Mouse (Mus musculus): Measurements from ENCODE around the gene Lime1. TPM values are rescaled to one million over a fixed set of nuclear protein-coding genes. Genes with fewer than 3 reads are reported as not detected.

Gene Lime1
- polyA plus RNA-seq, 1 experiment from 2014 or later, result 20.9 TPM

DNA sequence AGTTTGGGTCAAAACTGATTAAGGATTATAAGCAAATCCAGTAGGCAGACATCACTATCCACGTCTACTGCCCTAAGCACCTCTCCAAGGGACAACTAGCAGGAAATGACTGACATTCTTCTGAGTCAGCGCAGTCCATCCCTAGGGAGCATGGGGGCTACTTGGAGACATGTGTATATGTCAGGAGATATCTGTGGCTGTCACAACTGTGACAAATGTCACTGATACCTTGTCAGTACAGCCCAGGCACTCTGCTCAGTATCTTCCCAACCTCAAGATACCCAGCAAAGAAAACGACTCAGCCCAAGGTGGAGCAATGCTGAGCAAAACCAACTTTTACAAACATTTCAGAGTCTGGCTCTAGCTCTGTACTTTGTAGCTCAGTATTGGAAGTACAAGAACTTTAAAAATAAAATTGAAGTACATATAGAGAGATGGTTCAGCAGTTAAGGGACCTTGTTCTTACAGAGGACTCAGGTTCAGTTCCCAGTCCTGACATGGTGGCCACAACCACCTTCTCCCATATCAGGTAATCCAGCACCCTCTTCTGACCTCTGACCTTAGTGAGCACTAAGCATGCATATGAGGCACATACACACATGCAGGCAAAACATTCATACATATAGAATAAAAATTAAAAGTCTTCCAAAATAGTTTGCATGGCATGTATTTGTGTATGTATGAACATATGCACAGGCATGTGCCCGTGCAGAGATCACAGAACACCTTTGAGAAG is 41.2 kb downstream of the Lime1 start:
- no peaks in the 10 kb centered on the region for H3K9me3 ChIP-seq (ENCODE audit: control insufficient read depth, low read length)
- H3K4me1 ChIP-seq (replicated peaks; ENCODE audit: control insufficient read depth, insufficient read depth, low read length), result no peaks in the 10 kb centered on the region
- no peaks in the 10 kb centered on the region; the same call in 1 of the 2 replicates for H3K36me3 ChIP-seq (ENCODE audit: control insufficient read depth, insufficient read depth, low read length)
- no peak overlapping the region for H3K4me2 ChIP-seq (replicated peaks; ENCODE audit: low read depth, low read length)
- no peak overlapping the region for H3K9ac ChIP-seq (ENCODE audit: low read depth, low read length)
- H3K27ac ChIP-seq (ENCODE audit: low read depth, low read length), result no peak overlapping the region
- H3K4me3 ChIP-seq (ENCODE audit: low read depth, low read length), result no peak overlapping the region
- ATAC-seq (ENCODE audit: low FRiP score) (no peak), DNase-seq (ENCODE audit: low spot score) (no peak)
- WGBS, result 69% methylated on average over 4 of the region's 4 CpGs
- H3K27me3 ChIP-seq (ENCODE audit: control insufficient read depth, insufficient read depth, low read length), result no peaks in the 10 kb centered on the region

GRCm38 (mm10) chr2:181423834-181424233 is 44.0 kb downstream of the Lime1 start:
- H3K9me3 ChIP-seq (ENCODE audit: control insufficient read depth, low read length), result no peaks in the 10 kb centered on the region
- H3K36me3 ChIP-seq (ENCODE audit: control insufficient read depth, insufficient read depth, low read length), result no peaks in the 10 kb centered on the region; the same call in 1 of the 2 replicates
- H3K27me3 ChIP-seq (ENCODE audit: control insufficient read depth, insufficient read depth, low read length), result no peaks in the 10 kb centered on the region
- no peak overlapping the region for H3K9ac ChIP-seq (ENCODE audit: low read depth, low read length)
- no peak overlapping the region for H3K27ac ChIP-seq (ENCODE audit: low read depth, low read length)
- DNase-seq (ENCODE audit: low spot score), result no peak
- H3K4me3 ChIP-seq (ENCODE audit: low read depth, low read length), result no peak overlapping the region
- 95% methylated on average over 9 of the region's 9 CpGs for WGBS
- no peak for ATAC-seq (ENCODE audit: low FRiP score)
- H3K4me1 ChIP-seq (replicated peaks; ENCODE audit: control insufficient read depth, insufficient read depth, low read length), result no peaks in the 10 kb centered on the region
- H3K4me2 ChIP-seq (replicated peaks; ENCODE audit: low read depth, low read length), result no peak overlapping the region

Other genes starting within 250 kb of the Lime1 start
- 16.3 and 18.9 TPM in 2 replicates for gene Kcnq2, start 244.8 kb upstream of the Lime1 start, polyA plus RNA-seq (2014; fragmentation: Nextera tagmentation; extraction: Ambion mirVana)
- gene Eef1a2, start 223.1 kb upstream of the Lime1 start, polyA plus RNA-seq (2014; fragmentation: Nextera tagmentation; extraction: Ambion mirVana), result 1.3 and 1.5 TPM in 2 replicates
- gene Ppdpf, start 192.8 kb upstream of the Lime1 start, polyA plus RNA-seq (2014; fragmentation: Nextera tagmentation; extraction: Ambion mirVana), result 393 and 410 TPM in 2 replicates
- gene Ptk6, start 177.3 kb upstream of the Lime1 start, polyA plus RNA-seq (2014; fragmentation: Nextera tagmentation; extraction: Ambion mirVana), result not detected in 2 replicates
- gene Srms, start 166.9 kb upstream of the Lime1 start, polyA plus RNA-seq (2014; fragmentation: Nextera tagmentation; extraction: Ambion mirVana), result 0.15 and 0.22 TPM in 2 replicates
- 0.29 TPM in 1 of 2 replicates, not detected in the other for gene Fndc11, start 160.1 kb upstream of the Lime1 start, polyA plus RNA-seq (2014; fragmentation: Nextera tagmentation; extraction: Ambion mirVana)
- gene Helz2, start 138.1 kb upstream of the Lime1 start, polyA plus RNA-seq (2014; fragmentation: Nextera tagmentation; extraction: Ambion mirVana), result 0.48 and 0.57 TPM in 2 replicates
- gene Gmeb2, start 92.0 kb upstream of the Lime1 start, polyA plus RNA-seq (2014; fragmentation: Nextera tagmentation; extraction: Ambion mirVana), result 17.9 and 19.7 TPM in 2 replicates
- gene Stmn3, start 65.6 kb upstream of the Lime1 start, polyA plus RNA-seq (2014; fragmentation: Nextera tagmentation; extraction: Ambion mirVana), result 426 and 432 TPM in 2 replicates
- 41.6 and 45.6 TPM in 2 replicates for gene Rtel1, start 60.3 kb upstream of the Lime1 start, polyA plus RNA-seq (2014; fragmentation: Nextera tagmentation; extraction: Ambion mirVana)
- 33.4 and 38.1 TPM in 2 replicates for gene Zgpat, start 15.2 kb upstream of the Lime1 start, polyA plus RNA-seq (2014; fragmentation: Nextera tagmentation; extraction: Ambion mirVana)
- 51.6 and 55.2 TPM in 2 replicates for gene Arfrp1, start 14.7 kb upstream of the Lime1 start, polyA plus RNA-seq (2014; fragmentation: Nextera tagmentation; extraction: Ambion mirVana)
- 15.6 and 17.2 TPM in 2 replicates for gene Zbtb46, start 79.3 kb downstream of the Lime1 start, polyA plus RNA-seq (2014; fragmentation: Nextera tagmentation; extraction: Ambion mirVana)
- 0.09 and 0.14 TPM in 2 replicates for gene Abhd16b, start 113.1 kb downstream of the Lime1 start, polyA plus RNA-seq (2014; fragmentation: Nextera tagmentation; extraction: Ambion mirVana)
- gene Tpd52l2, start 117.1 kb downstream of the Lime1 start, polyA plus RNA-seq (2014; fragmentation: Nextera tagmentation; extraction: Ambion mirVana), result 145 and 151 TPM in 2 replicates
- 97.1 and 104 TPM in 2 replicates for gene Dnajc5, start 140.4 kb downstream of the Lime1 start, polyA plus RNA-seq (2014; fragmentation: Nextera tagmentation; extraction: Ambion mirVana)
- 54.1 and 57.7 TPM in 2 replicates for gene Uckl1, start 204.8 kb downstream of the Lime1 start, polyA plus RNA-seq (2014; fragmentation: Nextera tagmentation; extraction: Ambion mirVana)
- 66.5 and 78.1 TPM in 2 replicates for gene Prpf6, start 211.8 kb downstream of the Lime1 start, polyA plus RNA-seq (2014; fragmentation: Nextera tagmentation; extraction: Ambion mirVana)
- gene Zfp512b, start 212.7 kb downstream of the Lime1 start, polyA plus RNA-seq (2014; fragmentation: Nextera tagmentation; extraction: Ambion mirVana), result 25.4 and 30.8 TPM in 2 replicates
- 75.9 and 77.7 TPM in 2 replicates for gene Samd10, start 219.1 kb downstream of the Lime1 start, polyA plus RNA-seq (2014; fragmentation: Nextera tagmentation; extraction: Ambion mirVana)